Mouse (Mus musculus): Measurements from ENCODE around the gene Dohh. TPM values are rescaled to one million over a fixed set of nuclear protein-coding genes. Genes with fewer than 3 reads are reported as not detected.

Dohh gene
- polyA plus RNA-seq, 1 experiment from 2014 or later = 61.0 TPM

GRCm38 (mm10) chr10:81364666-81365065, 19.6 kb upstream of the Dohh start:
- 16% methylated on average over 28 of the region's 28 CpGs for WGBS
- DNase-seq (ENCODE audit: low spot score) = no peak
- Histone ChIP-seq H3K4me3 (ENCODE audit: low read depth, low read length) (peak overlapping the region; percentile 24; the same call in 1 of the 2 replicates), H3K27ac (ENCODE audit: low read depth, low read length) (no peak overlapping the region), H3K27me3 (ENCODE audit: control insufficient read depth, insufficient read depth, low read length) (peaks cover 19% of the 10 kb centered on the region), H3K36me3 (ENCODE audit: control insufficient read depth, insufficient read depth, low read length) (peaks cover 21% of the 10 kb centered on the region), H3K9me3 (ENCODE audit: control insufficient read depth, low read length) (no peaks in the 10 kb centered on the region), H3K4me2 (ENCODE audit: low read depth, low read length, severe bottlenecking) (peak overlapping the region; percentile 53), H3K9ac (ENCODE audit: low read length) (peak overlapping the region; percentile 29; the same call in 1 of the 2 replicates), H3K4me1 (replicated peaks; ENCODE audit: control insufficient read depth, insufficient read depth, low read length) (peaks cover 29% of the 10 kb centered on the region)
- ATAC-seq (replicated peaks; ENCODE audit: low FRiP score) = 0 out of 2 replicates have a peak, but pooled peaks have one; percentile 4

GRCm38 (mm10) chr10:81365073-81365472, 19.2 kb upstream of the Dohh start:
- peaks cover 19% of the 10 kb centered on the region for H3K27me3 ChIP-seq (ENCODE audit: control insufficient read depth, insufficient read depth, low read length)
- H3K36me3 ChIP-seq (ENCODE audit: control insufficient read depth, insufficient read depth, low read length) = peaks cover 24% of the 10 kb centered on the region
- H3K9ac ChIP-seq (ENCODE audit: low read length) = peak overlapping the region; percentile 29; the same call in 1 of the 2 replicates
- H3K4me1 ChIP-seq (replicated peaks; ENCODE audit: control insufficient read depth, insufficient read depth, low read length) = peaks cover 29% of the 10 kb centered on the region
- H3K27ac ChIP-seq (ENCODE audit: low read depth, low read length) = no peak overlapping the region
- ATAC-seq (replicated peaks; ENCODE audit: low FRiP score) = 0 out of 2 replicates have a peak, but pooled peaks have one; percentile 9
- 36% methylated on average over 4 of the region's 4 CpGs for WGBS
- H3K4me3 ChIP-seq (ENCODE audit: low read depth, low read length) = no peak overlapping the region
- DNase-seq (ENCODE audit: low spot score) = no peak
- H3K4me2 ChIP-seq (ENCODE audit: low read depth, low read length, severe bottlenecking) = no peak overlapping the region
- H3K9me3 ChIP-seq (ENCODE audit: control insufficient read depth, low read length) = no peaks in the 10 kb centered on the region

- peak within 1 kb of the TSS; percentile 29 for H3K9ac ChIP-seq (ENCODE audit: low read length)
These were observed 18.4 kb upstream of the Dohh start, which contains the start of gene 4930404N11Rik for GRCm38 (mm10) chr10:81365672-81366476. Gene 4930404N11Rik, minus strand, starts transcription at chr10:81365816.

GRCm38 (mm10) chr10:81366477-81367206, 17.6 kb upstream of the Dohh start:
- peaks cover 19% of the 10 kb centered on the region for H3K27me3 ChIP-seq (ENCODE audit: control insufficient read depth, insufficient read depth, low read length)

More at GRCm38 (mm10) chr10:81365672-81366476, 18.4 kb upstream of the Dohh start, which contains the start of gene 4930404N11Rik:
- peaks cover 19% of the 10 kb centered on the region for H3K27me3 ChIP-seq (ENCODE audit: control insufficient read depth, insufficient read depth, low read length)
- no peaks in the 10 kb centered on the region for H3K9me3 ChIP-seq (ENCODE audit: control insufficient read depth, low read length)
- WGBS = 15% methylated on average over 12 of the region's 12 CpGs
- H3K4me1 ChIP-seq (replicated peaks; ENCODE audit: control insufficient read depth, insufficient read depth, low read length) = peaks cover 29% of the 10 kb centered on the region
- ATAC-seq (replicated peaks; ENCODE audit: low FRiP score) (peak; percentile 38), DNase-seq (ENCODE audit: low spot score) (peak; percentile 75)
- H3K4me2 ChIP-seq (ENCODE audit: low read depth, low read length, severe bottlenecking) = peak within 1 kb of the TSS; percentile 53; the same call in 1 of the 2 replicates
- H3K4me3 ChIP-seq (ENCODE audit: low read depth, low read length) = no peak within 1 kb of the TSS; the same call in 1 of the 2 replicates
- peaks cover 30% of the 10 kb centered on the region for H3K36me3 ChIP-seq (ENCODE audit: control insufficient read depth, insufficient read depth, low read length)
- no peak within 1 kb of the TSS for H3K27ac ChIP-seq (ENCODE audit: low read depth, low read length)

GRCm38 (mm10) chr10:81367207-81367495, 17.1 kb upstream of the Dohh start:
- no peak for DNase-seq (ENCODE audit: low spot score)

More at GRCm38 (mm10) chr10:81366477-81367206, 17.6 kb upstream of the Dohh start:
- DNase-seq (ENCODE audit: low spot score) (no peak), ATAC-seq (replicated peaks; ENCODE audit: low FRiP score) (no peak)
- WGBS = 83% methylated on average over 6 of the region's 6 CpGs
- no peak overlapping the region for H3K4me2 ChIP-seq (ENCODE audit: low read depth, low read length, severe bottlenecking)
- H3K9me3 ChIP-seq (ENCODE audit: control insufficient read depth, low read length) = no peaks in the 10 kb centered on the region
- no peak overlapping the region for H3K9ac ChIP-seq (ENCODE audit: low read length)
- no peak overlapping the region for H3K4me3 ChIP-seq (ENCODE audit: low read depth, low read length)
- peaks cover 29% of the 10 kb centered on the region for H3K4me1 ChIP-seq (replicated peaks; ENCODE audit: control insufficient read depth, insufficient read depth, low read length)
- H3K27ac ChIP-seq (ENCODE audit: low read depth, low read length) = no peak overlapping the region
- peaks cover 32% of the 10 kb centered on the region for H3K36me3 ChIP-seq (ENCODE audit: control insufficient read depth, insufficient read depth, low read length)

GRCm38 (mm10) chr10:81375322-81375721, 8.9 kb upstream of the Dohh start:
- WGBS = 94% methylated on average over 10 of the region's 10 CpGs
- H3K27ac ChIP-seq (ENCODE audit: low read depth, low read length) = no peak overlapping the region
- H3K36me3 ChIP-seq (ENCODE audit: control insufficient read depth, insufficient read depth, low read length) = peaks cover 15% of the 10 kb centered on the region; the same call in 1 of the 2 replicates
- H3K27me3 ChIP-seq (ENCODE audit: control insufficient read depth, insufficient read depth, low read length) = no peaks in the 10 kb centered on the region
- peaks cover 17% of the 10 kb centered on the region for H3K4me1 ChIP-seq (replicated peaks; ENCODE audit: control insufficient read depth, insufficient read depth, low read length)
- no peaks in the 10 kb centered on the region for H3K9me3 ChIP-seq (ENCODE audit: control insufficient read depth, low read length)
- no peak overlapping the region for H3K4me3 ChIP-seq (ENCODE audit: low read depth, low read length)
- H3K4me2 ChIP-seq (ENCODE audit: low read depth, low read length, severe bottlenecking) = no peak overlapping the region
- DNase-seq (ENCODE audit: low spot score) (no peak), ATAC-seq (replicated peaks; ENCODE audit: low FRiP score) (no peak)
- no peak overlapping the region for H3K9ac ChIP-seq (ENCODE audit: low read length)

More at GRCm38 (mm10) chr10:81367207-81367495, 17.1 kb upstream of the Dohh start:
- Histone ChIP-seq H3K27me3 (ENCODE audit: control insufficient read depth, insufficient read depth, low read length) (peaks cover 19% of the 10 kb centered on the region), H3K4me1 (replicated peaks; ENCODE audit: control insufficient read depth, insufficient read depth, low read length) (peaks cover 29% of the 10 kb centered on the region), H3K9me3 (ENCODE audit: control insufficient read depth, low read length) (no peaks in the 10 kb centered on the region), H3K4me3 (ENCODE audit: low read depth, low read length) (no peak overlapping the region), H3K36me3 (ENCODE audit: control insufficient read depth, insufficient read depth, low read length) (peaks cover 32% of the 10 kb centered on the region), H3K27ac (ENCODE audit: low read depth, low read length) (no peak overlapping the region), H3K9ac (ENCODE audit: low read length) (no peak overlapping the region), H3K4me2 (ENCODE audit: low read depth, low read length, severe bottlenecking) (no peak overlapping the region)
- no peak for ATAC-seq (replicated peaks; ENCODE audit: low FRiP score)
- WGBS = 86% methylated on average over 6 of the region's 6 CpGs

GRCm38 (mm10) chr10:81376561-81377361, 7.5 kb upstream of the Dohh start:
- Histone ChIP-seq H3K27me3 (ENCODE audit: control insufficient read depth, insufficient read depth, low read length) (no peaks in the 10 kb centered on the region), H3K4me1 (replicated peaks; ENCODE audit: control insufficient read depth, insufficient read depth, low read length) (peaks cover 17% of the 10 kb centered on the region), H3K4me2 (ENCODE audit: low read depth, low read length, severe bottlenecking) (peak overlapping the region; percentile 88), H3K9me3 (ENCODE audit: control insufficient read depth, low read length) (no peaks in the 10 kb centered on the region), H3K36me3 (ENCODE audit: control insufficient read depth, insufficient read depth, low read length) (peaks cover 9% of the 10 kb centered on the region; the same call in 1 of the 2 replicates), H3K4me3 (ENCODE audit: low read depth, low read length) (peak overlapping the region; percentile 89), H3K27ac (ENCODE audit: low read depth, low read length) (peak overlapping the region; percentile 6; the same call in 1 of the 2 replicates), H3K9ac (ENCODE audit: low read length) (peak overlapping the region; percentile 94)
- 43% methylated on average over 6 of the region's 6 CpGs for WGBS
- ATAC-seq (replicated peaks; ENCODE audit: low FRiP score) = no peak
- DNase-seq (ENCODE audit: low spot score) = no peak

- no peak overlapping the region for H3K27ac ChIP-seq (ENCODE audit: low read depth, low read length)
- 56% methylated on average over 2 of the region's 2 CpGs for WGBS
These were observed 6.9 kb upstream of the Dohh start for GRCm38 (mm10) chr10:81377362-81377664.

More at GRCm38 (mm10) chr10:81377362-81377664, 6.9 kb upstream of the Dohh start:
- no peaks in the 10 kb centered on the region for H3K9me3 ChIP-seq (ENCODE audit: control insufficient read depth, low read length)
- peaks cover 17% of the 10 kb centered on the region for H3K4me1 ChIP-seq (replicated peaks; ENCODE audit: control insufficient read depth, insufficient read depth, low read length)
- ATAC-seq (replicated peaks; ENCODE audit: low FRiP score) (no peak), DNase-seq (ENCODE audit: low spot score) (no peak)
- peak overlapping the region; percentile 89 for H3K4me3 ChIP-seq (ENCODE audit: low read depth, low read length)
- peaks cover 9% of the 10 kb centered on the region; the same call in 1 of the 2 replicates for H3K36me3 ChIP-seq (ENCODE audit: control insufficient read depth, insufficient read depth, low read length)
- H3K4me2 ChIP-seq (ENCODE audit: low read depth, low read length, severe bottlenecking) = peak overlapping the region; percentile 88
- peak overlapping the region; percentile 94 for H3K9ac ChIP-seq (ENCODE audit: low read length)
- H3K27me3 ChIP-seq (ENCODE audit: control insufficient read depth, insufficient read depth, low read length) = no peaks in the 10 kb centered on the region
